Mouse (Mus musculus): Measurements from ENCODE around the gene Olfr1135. TPM values are rescaled to one million over a fixed set of nuclear protein-coding genes. Genes with fewer than 3 reads are reported as not detected.

Olfr1135 gene
- polyA plus RNA-seq (2015; fragmentation: Nextera tagmentation; extraction: Ambion mirVana) = not detected in 2 replicates

GRCm38 (mm10) chr2:87673564-87673963 is at the start of gene Olfr1135:
TSS of gene Olfr1135 (minus strand) at chr2:87673664.
- 24% methylated on average over 1 of the region's 1 CpGs for WGBS
- H3K4me1 ChIP-seq = no peaks in the 10 kb centered on the region
- no peaks in the 10 kb centered on the region for H3K36me3 ChIP-seq
- no peaks in the 10 kb centered on the region for H3K27me3 ChIP-seq
- no peak within 1 kb of the TSS for H3K4me3 ChIP-seq
- no peak for ATAC-seq (ENCODE audit: low FRiP score, low read depth)
- H3K9ac ChIP-seq = no peak within 1 kb of the TSS
- H3K4me2 ChIP-seq (replicated peaks) = no peak within 1 kb of the TSS
- no peak within 1 kb of the TSS for H3K27ac ChIP-seq
- H3K9me3 ChIP-seq = no peaks in the 10 kb centered on the region

GRCm38 (mm10) chr2:87713079-87713478 is 39.6 kb upstream of the Olfr1135 start, which contains the start of gene Olfr1137:
TSS of gene Olfr1137 (minus strand) at chr2:87713179.
- Histone ChIP-seq H3K9me3 (no peaks in the 10 kb centered on the region), H3K4me1 (no peaks in the 10 kb centered on the region), H3K27ac (no peak within 1 kb of the TSS), H3K27me3 (no peaks in the 10 kb centered on the region), H3K4me3 (no peak within 1 kb of the TSS), H3K4me2 (replicated peaks) (no peak within 1 kb of the TSS), H3K9ac (no peak within 1 kb of the TSS), H3K36me3 (no peaks in the 10 kb centered on the region)
- no peak for ATAC-seq (ENCODE audit: low FRiP score, low read depth)

- no peaks in the 10 kb centered on the region for H3K4me1 ChIP-seq
- no peak within 1 kb of the TSS for H3K4me3 ChIP-seq
- ATAC-seq (ENCODE audit: low FRiP score, low read depth) = no peak
- H3K9me3 ChIP-seq = no peaks in the 10 kb centered on the region
- H3K27ac ChIP-seq = no peak within 1 kb of the TSS
- no peaks in the 10 kb centered on the region for H3K36me3 ChIP-seq
- H3K4me2 ChIP-seq (replicated peaks) = no peak within 1 kb of the TSS
- no peaks in the 10 kb centered on the region for H3K27me3 ChIP-seq
- no peak within 1 kb of the TSS for H3K9ac ChIP-seq
Observed at GRCm38 (mm10) chr2:87693847-87694246, 20.4 kb upstream of the Olfr1135 start, which contains the start of gene Olfr1136. TSS of gene Olfr1136 (minus strand) at chr2:87693947.

- Histone ChIP-seq H3K9ac (no peak within 1 kb of the TSS), H3K4me2 (replicated peaks) (no peak within 1 kb of the TSS), H3K36me3 (no peaks in the 10 kb centered on the region), H3K4me1 (no peaks in the 10 kb centered on the region), H3K9me3 (no peaks in the 10 kb centered on the region), H3K4me3 (no peak within 1 kb of the TSS), H3K27me3 (no peaks in the 10 kb centered on the region), H3K27ac (no peak within 1 kb of the TSS)
- 75% methylated on average over 2 of the region's 2 CpGs for WGBS
- ATAC-seq (ENCODE audit: low FRiP score, low read depth) = no peak
Observed at GRCm38 (mm10) chr2:87658360-87658759, 15.1 kb downstream of the Olfr1135 start, which contains the start of gene Olfr1134. TSS of gene Olfr1134 (minus strand) at chr2:87658460.

- H3K27me3 ChIP-seq = no peaks in the 10 kb centered on the region
- H3K36me3 ChIP-seq = no peaks in the 10 kb centered on the region
- ATAC-seq (ENCODE audit: low FRiP score, low read depth) = no peak
- no peak within 1 kb of the TSS for H3K9ac ChIP-seq
- no peak within 1 kb of the TSS for H3K27ac ChIP-seq
- H3K4me2 ChIP-seq (replicated peaks) = no peak within 1 kb of the TSS
- no peak within 1 kb of the TSS for H3K4me3 ChIP-seq
- H3K4me1 ChIP-seq = no peaks in the 10 kb centered on the region
- no peaks in the 10 kb centered on the region for H3K9me3 ChIP-seq
Observed at GRCm38 (mm10) chr2:87647274-87647673, 26.2 kb downstream of the Olfr1135 start, which contains the start of gene Olfr1133. TSS of gene Olfr1133 (minus strand) at chr2:87647374.

- Histone ChIP-seq H3K27me3 (no peaks in the 10 kb centered on the region), H3K4me3 (no peak overlapping the region), H3K4me1 (no peaks in the 10 kb centered on the region), H3K27ac (no peak overlapping the region), H3K36me3 (no peaks in the 10 kb centered on the region), H3K9ac (no peak overlapping the region), H3K9me3 (no peaks in the 10 kb centered on the region), H3K4me2 (replicated peaks) (no peak overlapping the region)
- no peak for ATAC-seq (ENCODE audit: low FRiP score, low read depth)
Observed at GRCm38 (mm10) chr2:87642441-87642840, 31.0 kb downstream of the Olfr1135 start.

GRCm38 (mm10) chr2:87637435-87637834 is 36.0 kb downstream of the Olfr1135 start, which contains the start of gene Olfr1132:
TSS of gene Olfr1132 (minus strand) at chr2:87637535.
- Histone ChIP-seq H3K4me3 (no peak within 1 kb of the TSS), H3K4me2 (replicated peaks) (no peak within 1 kb of the TSS), H3K9me3 (no peaks in the 10 kb centered on the region), H3K9ac (no peak within 1 kb of the TSS), H3K36me3 (no peaks in the 10 kb centered on the region), H3K4me1 (no peaks in the 10 kb centered on the region), H3K27ac (no peak within 1 kb of the TSS), H3K27me3 (no peaks in the 10 kb centered on the region)
- no peak for ATAC-seq (ENCODE audit: low FRiP score, low read depth)

- no peak within 1 kb of the TSS for H3K27ac ChIP-seq
- H3K4me2 ChIP-seq (replicated peaks) = no peak within 1 kb of the TSS
- no peaks in the 10 kb centered on the region for H3K36me3 ChIP-seq
- WGBS = 67% methylated on average over 3 of the region's 3 CpGs
- no peak for ATAC-seq (ENCODE audit: low FRiP score, low read depth)
- no peak within 1 kb of the TSS for H3K9ac ChIP-seq
- no peaks in the 10 kb centered on the region for H3K27me3 ChIP-seq
- H3K4me1 ChIP-seq = no peaks in the 10 kb centered on the region
- no peak within 1 kb of the TSS for H3K4me3 ChIP-seq
- H3K9me3 ChIP-seq = no peaks in the 10 kb centered on the region
Observed at GRCm38 (mm10) chr2:87626804-87627203, 46.7 kb downstream of the Olfr1135 start, which contains the start of gene Olfr1131. TSS of gene Olfr1131 (plus strand) at chr2:87627104.

Other genes starting within 250 kb of the Olfr1135 start
- gene Olfr1124, start 243.4 kb downstream of the Olfr1135 start, polyA plus RNA-seq (2015; fragmentation: Nextera tagmentation; extraction: Ambion mirVana) = 0.05 and 0.13 TPM in 2 replicates
- not detected in 2 replicates for gene Olfr1126, start 219.7 kb downstream of the Olfr1135 start, polyA plus RNA-seq (2015; fragmentation: Nextera tagmentation; extraction: Ambion mirVana)
- not detected in 2 replicates for gene Pramel7, start 176.6 kb downstream of the Olfr1135 start, polyA plus RNA-seq (2015; fragmentation: Nextera tagmentation; extraction: Ambion mirVana)
- not detected in 2 replicates for gene Pramel6, start 167.1 kb downstream of the Olfr1135 start, polyA plus RNA-seq (2015; fragmentation: Nextera tagmentation; extraction: Ambion mirVana)
- gene Olfr153, start 141.9 kb downstream of the Olfr1135 start, polyA plus RNA-seq (2015; fragmentation: Nextera tagmentation; extraction: Ambion mirVana) = not detected in 2 replicates
- not detected in 2 replicates for gene Olfr1128, start 128.1 kb downstream of the Olfr1135 start, polyA plus RNA-seq (2015; fragmentation: Nextera tagmentation; extraction: Ambion mirVana)
- gene Olfr1129, start 99.8 kb downstream of the Olfr1135 start, polyA plus RNA-seq (2015; fragmentation: Nextera tagmentation; extraction: Ambion mirVana) = not detected in 2 replicates
- gene Olfr1130, start 67.5 kb downstream of the Olfr1135 start, polyA plus RNA-seq (2015; fragmentation: Nextera tagmentation; extraction: Ambion mirVana) = not detected in 2 replicates
- gene Olfr1131, start 46.6 kb downstream of the Olfr1135 start, polyA plus RNA-seq (2015; fragmentation: Nextera tagmentation; extraction: Ambion mirVana) = not detected in 2 replicates
- gene Olfr1132, start 36.1 kb downstream of the Olfr1135 start, polyA plus RNA-seq (2015; fragmentation: Nextera tagmentation; extraction: Ambion mirVana) = not detected in 2 replicates
- gene Olfr1133, start 26.3 kb downstream of the Olfr1135 start, polyA plus RNA-seq (2015; fragmentation: Nextera tagmentation; extraction: Ambion mirVana) = not detected in 2 replicates
- not detected in 2 replicates for gene Olfr1134, start 15.2 kb downstream of the Olfr1135 start, polyA plus RNA-seq (2015; fragmentation: Nextera tagmentation; extraction: Ambion mirVana)
- not detected in 2 replicates for gene Olfr1136, start 20.3 kb upstream of the Olfr1135 start, polyA plus RNA-seq (2015; fragmentation: Nextera tagmentation; extraction: Ambion mirVana)
- not detected in 2 replicates for gene Olfr1137, start 39.5 kb upstream of the Olfr1135 start, polyA plus RNA-seq (2015; fragmentation: Nextera tagmentation; extraction: Ambion mirVana)
- gene Olfr1138, start 66.3 kb upstream of the Olfr1135 start, polyA plus RNA-seq (2015; fragmentation: Nextera tagmentation; extraction: Ambion mirVana) = not detected in 2 replicates
- gene Olfr1140, start 70.1 kb upstream of the Olfr1135 start, polyA plus RNA-seq (2015; fragmentation: Nextera tagmentation; extraction: Ambion mirVana) = not detected in 2 replicates
- gene Olfr1141, start 80.3 kb upstream of the Olfr1135 start, polyA plus RNA-seq (2015; fragmentation: Nextera tagmentation; extraction: Ambion mirVana) = not detected in 2 replicates
- not detected in 2 replicates for gene Olfr152, start 105.8 kb upstream of the Olfr1135 start, polyA plus RNA-seq (2015; fragmentation: Nextera tagmentation; extraction: Ambion mirVana)
- not detected in 2 replicates for gene Olfr1143, start 126.9 kb upstream of the Olfr1135 start, polyA plus RNA-seq (2015; fragmentation: Nextera tagmentation; extraction: Ambion mirVana)
- gene Olfr1145, start 136.2 kb upstream of the Olfr1135 start, polyA plus RNA-seq (2015; fragmentation: Nextera tagmentation; extraction: Ambion mirVana) = not detected in 2 replicates
- gene Olfr1148, start 156.9 kb upstream of the Olfr1135 start, polyA plus RNA-seq (2015; fragmentation: Nextera tagmentation; extraction: Ambion mirVana) = not detected in 2 replicates
- not detected in 2 replicates for gene Olfr1150-ps1, start 170.3 kb upstream of the Olfr1135 start, polyA plus RNA-seq (2015; fragmentation: Nextera tagmentation; extraction: Ambion mirVana)
- not detected in 2 replicates for gene Olfr1151, start 182.2 kb upstream of the Olfr1135 start, polyA plus RNA-seq (2015; fragmentation: Nextera tagmentation; extraction: Ambion mirVana)
- 0.03 TPM in 1 of 2 replicates, not detected in the other for gene Olfr1152, start 192.8 kb upstream of the Olfr1135 start, polyA plus RNA-seq (2015; fragmentation: Nextera tagmentation; extraction: Ambion mirVana)
- not detected in 2 replicates for gene Olfr1153, start 221.3 kb upstream of the Olfr1135 start, polyA plus RNA-seq (2015; fragmentation: Nextera tagmentation; extraction: Ambion mirVana)
- not detected in 2 replicates for gene Olfr1154, start 231.5 kb upstream of the Olfr1135 start, polyA plus RNA-seq (2015; fragmentation: Nextera tagmentation; extraction: Ambion mirVana)

Measured in limb, embryonic 13.5 days (tissue).